Mouse (Mus musculus) ovary, adult 18-20 months (tissue): ENCODE data around the gene Glis1.

Source experiments
- DNase-seq: peaks from one replicate; pipeline ENCODE4 v3.0.0; 2022; ENCODE audit warnings: low spot score, mixed read lengths

The Glis1 gene

DNA sequence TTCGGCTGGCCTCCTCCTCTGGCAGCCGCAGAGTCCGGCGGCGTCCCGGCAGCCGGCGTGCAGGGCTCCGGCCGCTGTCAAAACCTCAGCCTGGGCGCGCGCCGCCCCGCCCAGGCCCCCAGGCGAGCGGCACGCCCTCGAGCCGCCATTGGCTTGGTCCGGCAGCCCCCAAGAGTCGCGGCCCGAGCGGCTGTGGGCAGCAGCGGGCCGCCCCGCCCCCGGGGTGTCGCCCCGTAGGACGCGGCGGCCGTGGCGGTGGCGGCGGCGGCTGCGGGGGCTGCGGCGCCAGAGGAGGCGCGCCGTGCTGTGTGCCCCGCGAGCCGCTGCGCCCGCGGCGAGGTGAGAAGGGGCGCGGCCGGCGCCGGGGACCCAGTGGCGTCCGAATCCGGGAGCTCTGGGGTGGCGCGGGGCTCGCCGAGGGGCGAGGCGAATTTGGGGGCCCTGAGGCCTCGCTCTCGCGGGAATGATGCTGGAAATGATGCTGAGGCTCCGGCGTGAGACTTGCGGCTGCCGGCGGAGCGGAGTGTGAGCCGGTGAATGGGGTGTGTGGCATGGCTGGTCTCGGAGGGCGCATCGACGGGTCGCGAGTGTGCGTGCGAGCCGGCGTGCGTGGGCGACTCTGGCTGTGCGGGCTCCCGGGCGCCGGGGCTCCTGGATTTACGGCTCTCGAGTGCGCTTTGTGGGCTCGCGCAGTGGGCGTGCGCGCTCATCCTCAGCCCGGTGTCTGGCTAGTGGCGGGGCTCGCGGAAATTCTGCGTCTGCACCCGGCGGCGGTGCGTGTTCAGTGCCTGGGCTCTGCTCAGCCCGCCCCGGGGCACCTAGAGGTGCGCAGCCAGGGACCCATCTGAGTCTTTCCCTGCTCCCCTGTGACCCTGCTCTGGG is at the start of gene Glis1:
Gene Glis1, plus strand, starts transcription at position 236 of the 882 bp plus-strand sequence.
- DNase-seq = peak; percentile 73

DNA sequence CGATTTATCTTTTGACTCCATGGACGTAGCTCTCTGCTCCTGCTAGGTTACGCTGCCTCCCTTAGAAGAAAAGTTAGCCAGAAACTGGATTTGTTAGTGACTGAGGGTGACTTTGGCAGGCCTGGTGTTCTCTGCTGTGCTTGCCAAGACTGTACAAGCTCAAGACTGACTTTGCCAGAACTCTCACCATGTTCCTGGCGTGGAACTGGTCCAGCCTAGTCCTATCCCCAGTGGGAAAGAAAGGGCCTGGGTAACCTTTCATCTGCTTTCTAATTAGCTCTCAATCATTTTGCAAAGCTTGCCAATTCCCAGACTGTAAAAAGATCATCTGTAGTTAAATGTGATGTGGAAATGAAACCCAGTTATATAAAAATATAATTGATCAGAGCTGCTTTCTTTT is 47.4 kb upstream of the Glis1 start:
- DNase-seq = no peak

DNA sequence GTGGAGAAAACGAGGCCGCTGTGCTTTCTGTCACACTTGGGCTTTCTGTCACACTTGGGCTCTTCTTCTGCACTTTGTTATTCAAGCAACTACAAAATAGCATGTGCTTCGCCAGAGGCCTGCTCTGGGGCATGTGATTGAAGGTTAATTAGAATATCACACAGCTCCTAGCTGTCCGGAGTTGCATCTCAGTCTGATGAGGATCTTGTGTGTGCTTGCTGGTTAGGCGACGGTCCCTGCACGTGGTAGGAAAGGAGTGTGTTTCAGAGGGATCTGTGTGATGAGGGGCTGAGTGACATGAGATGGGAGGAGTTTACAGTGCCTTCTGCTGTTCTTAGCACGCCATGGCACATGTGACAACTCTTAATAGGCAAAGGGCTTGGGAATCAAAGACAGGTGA is 46.9 kb upstream of the Glis1 start:
- no peak for DNase-seq

- no peak for DNase-seq
Observed at GRCm38 (mm10) chr4:107388291-107388690, 46.1 kb upstream of the Glis1 start.

GRCm38 (mm10) chr4:107389345-107389744 is 45.0 kb upstream of the Glis1 start:
- no peak for DNase-seq

GRCm38 (mm10) chr4:107393771-107394170 is 40.6 kb upstream of the Glis1 start:
- no peak for DNase-seq

DNA sequence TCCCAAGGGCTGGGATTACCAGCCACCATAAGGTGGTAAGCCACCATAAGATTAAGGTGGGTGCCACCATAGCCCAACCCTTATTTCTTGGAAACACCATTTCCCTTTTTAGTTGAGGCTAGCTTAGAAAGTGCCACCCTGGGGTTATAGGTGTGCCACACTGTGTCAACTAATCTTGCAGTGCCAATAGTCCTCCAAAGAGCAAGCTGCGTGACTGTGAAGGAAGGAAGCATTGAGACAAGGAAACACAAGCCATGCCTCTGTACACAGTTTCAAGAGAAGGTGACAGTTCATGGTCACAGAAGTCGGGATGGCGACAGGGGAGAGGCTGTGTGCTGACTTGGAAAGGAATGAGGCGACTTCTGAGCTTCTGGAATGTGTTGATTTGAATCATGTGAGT is 14.2 kb upstream of the Glis1 start:
- no peak for DNase-seq

DNA sequence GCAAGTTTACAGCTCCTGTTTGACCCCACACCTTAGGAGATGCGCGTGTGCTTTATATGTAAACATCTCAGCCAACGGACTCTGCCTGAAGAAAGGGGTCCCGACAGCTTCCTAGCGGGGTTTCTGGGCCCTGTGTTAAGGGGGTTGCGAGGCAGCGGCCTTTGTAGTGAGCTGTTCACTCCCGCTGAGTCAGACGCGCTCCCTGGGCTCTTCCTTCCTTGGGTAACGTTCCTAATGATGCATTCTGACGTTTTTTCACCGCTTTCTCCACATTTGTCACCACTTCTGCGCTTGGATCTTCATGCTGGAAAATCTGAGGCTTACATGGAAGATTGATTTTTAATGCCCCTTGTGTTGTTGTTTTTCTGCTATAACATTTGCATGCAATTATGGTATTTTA is 12.7 kb upstream of the Glis1 start:
- no peak for DNase-seq

DNA sequence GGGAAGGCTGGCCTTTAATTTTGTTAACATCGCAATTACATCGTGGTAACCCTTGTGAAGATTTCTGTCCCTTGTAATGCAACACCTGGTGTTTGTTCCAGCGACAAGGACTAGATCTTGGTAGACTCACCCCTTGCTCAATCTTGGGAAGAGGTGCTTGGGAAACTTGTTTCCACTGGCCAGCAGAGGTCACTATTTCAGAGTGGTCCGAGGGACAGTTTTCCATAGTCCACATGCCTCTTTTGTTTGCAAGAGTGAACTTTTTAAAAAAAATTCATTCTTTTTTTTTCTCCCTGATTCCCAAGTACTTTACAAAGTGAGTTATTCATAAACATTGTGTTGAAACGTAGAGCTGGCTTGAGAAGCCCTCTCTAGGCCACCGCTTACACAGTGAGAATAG is 12.2 kb upstream of the Glis1 start:
- DNase-seq = no peak

GRCm38 (mm10) chr4:107425616-107426015 is 8.8 kb upstream of the Glis1 start:
- DNase-seq = no peak

DNA sequence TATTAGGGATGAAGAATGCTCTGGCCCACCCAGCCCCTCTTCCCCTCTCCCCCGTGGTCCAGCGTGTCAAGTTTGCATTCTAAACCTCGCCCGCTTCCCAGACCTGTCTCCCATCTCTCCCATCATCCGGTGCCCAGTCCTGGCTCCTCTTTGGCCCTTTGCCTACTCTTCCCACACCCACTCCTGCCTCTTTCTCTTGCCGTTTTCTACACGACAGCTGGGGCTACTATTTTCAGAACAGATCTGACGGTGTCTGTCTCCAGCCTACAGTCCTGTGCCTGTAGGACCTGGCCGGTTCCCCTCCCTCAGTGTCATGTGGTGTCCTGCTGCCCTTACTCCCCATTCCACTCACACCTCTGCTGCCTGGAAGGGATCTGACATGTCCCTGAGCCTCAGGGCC is 7.8 kb upstream of the Glis1 start:
- DNase-seq = no peak

DNA sequence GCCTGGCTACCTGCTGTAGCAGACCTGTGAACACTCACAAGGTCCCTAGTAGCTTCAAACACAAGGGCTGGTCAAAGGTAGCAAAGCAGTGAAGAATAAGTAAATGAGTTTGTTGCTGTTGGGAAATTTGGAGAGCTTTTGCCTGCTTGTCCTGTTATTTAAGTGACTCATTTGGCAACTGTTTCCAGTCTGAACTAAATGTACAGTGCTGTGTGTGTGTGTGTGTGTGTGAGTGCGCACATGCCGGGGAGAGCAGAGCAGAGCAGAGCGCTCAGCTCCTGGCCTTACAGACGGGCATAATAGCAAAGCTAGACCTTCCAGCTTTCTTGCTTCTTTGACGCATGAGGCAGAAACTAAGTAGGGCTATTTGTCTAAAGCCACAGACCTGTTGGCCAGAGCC is 1.7 kb upstream of the Glis1 start:
- DNase-seq = no peak

- no peak for DNase-seq
Observed at GRCm38 (mm10) chr4:107433998-107434355, 414 bp upstream of the Glis1 start.

- DNase-seq = no peak
Observed at GRCm38 (mm10) chr4:107435238-107435946, 1.0 kb downstream of the Glis1 start.

DNA sequence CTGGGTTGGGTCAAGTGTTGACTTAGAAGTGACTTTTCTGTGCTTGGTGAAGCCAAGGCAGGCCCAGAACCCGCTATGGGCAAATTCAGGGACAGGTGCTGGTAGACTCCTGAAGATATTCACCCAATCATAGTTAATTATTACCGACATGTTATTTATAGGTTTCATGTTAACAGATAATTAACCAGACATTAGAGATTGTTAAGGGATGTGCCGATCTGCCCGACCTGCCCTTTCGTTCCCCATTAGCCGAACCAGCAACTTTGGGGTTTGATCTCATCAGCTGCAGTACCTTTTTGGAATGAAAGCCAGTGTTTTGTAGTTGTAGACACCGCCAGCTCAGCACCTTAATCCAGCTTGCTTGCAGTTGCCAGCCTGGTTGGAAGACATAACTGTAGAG is 2.1 kb downstream of the Glis1 start:
- no peak for DNase-seq

DNA sequence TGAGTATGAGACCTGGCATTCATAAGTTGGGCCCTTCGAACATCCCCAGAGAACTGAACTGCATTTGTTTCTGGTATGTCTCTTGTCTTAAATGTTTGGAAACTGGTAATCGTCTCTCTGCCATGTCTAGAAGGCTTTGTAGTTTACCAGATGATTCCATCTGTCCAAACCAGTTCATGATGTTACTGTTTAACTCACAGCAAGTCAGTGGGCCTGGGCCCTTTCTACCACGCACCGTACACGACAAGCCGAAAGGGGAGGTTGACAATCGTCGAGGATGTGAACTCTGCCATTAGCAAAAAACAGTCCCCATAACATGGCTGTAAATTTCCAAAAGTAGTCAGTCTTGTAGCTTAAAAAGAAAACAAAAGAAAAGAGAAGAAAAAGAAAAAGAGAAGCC is 4.3 kb downstream of the Glis1 start:
- no peak for DNase-seq

DNA sequence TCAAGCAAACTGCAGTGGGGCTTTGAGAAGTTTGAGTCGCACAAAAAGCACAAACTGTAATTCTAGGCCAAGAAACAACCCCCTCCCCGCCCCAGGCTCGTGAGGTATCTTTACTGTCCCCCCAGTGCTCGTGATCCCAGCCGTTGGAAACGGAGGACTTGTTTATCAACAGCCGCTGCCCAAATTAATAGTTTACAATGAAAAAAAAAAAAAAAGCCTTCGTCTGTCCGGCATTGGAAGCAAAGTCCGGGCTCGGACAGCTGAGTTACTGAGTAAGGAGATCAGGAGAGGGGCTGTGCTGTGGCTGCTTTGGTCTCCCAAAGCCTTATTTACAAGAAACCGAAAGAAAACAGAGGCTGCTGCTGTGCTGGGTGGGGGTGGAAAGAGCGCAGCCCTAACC is 5.9 kb downstream of the Glis1 start:
- no peak for DNase-seq

- DNase-seq = no peak
Observed at GRCm38 (mm10) chr4:107442288-107442687, 7.9 kb downstream of the Glis1 start.

GRCm38 (mm10) chr4:107442891-107443483 is 8.6 kb downstream of the Glis1 start:
- no peak for DNase-seq

- no peak for DNase-seq
Observed at GRCm38 (mm10) chr4:107443621-107444020, 9.2 kb downstream of the Glis1 start.

- DNase-seq = no peak
Observed at GRCm38 (mm10) chr4:107448481-107448880, 14.1 kb downstream of the Glis1 start.

DNA sequence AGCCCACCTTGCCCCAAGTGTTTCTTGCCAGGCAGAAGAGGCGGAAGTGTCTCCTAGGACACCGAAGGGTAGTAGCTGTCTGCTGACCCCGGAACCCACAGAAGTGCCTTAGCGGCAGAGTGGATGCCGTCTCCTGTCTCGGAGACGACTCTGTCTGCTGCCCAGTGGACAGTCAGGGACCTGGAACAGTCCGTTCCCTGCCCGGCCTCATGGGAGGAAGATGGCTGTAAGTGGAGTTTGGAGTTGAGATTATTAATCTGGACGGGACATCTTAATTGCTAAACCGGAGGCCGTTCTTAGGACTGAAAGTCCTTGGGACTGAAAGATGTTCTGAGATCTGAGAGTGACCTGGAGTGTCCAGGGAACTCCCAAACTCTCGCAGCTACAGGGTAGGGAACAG is 15.1 kb downstream of the Glis1 start:
- no peak for DNase-seq
